Mouse (Mus musculus): ENCODE measurements at regions not wholly inside any gene's neighbourhood (a gene's known extent, or its start where the extent isn't known, plus 50 kb on each side); places are given as distances from the start of the nearest gene placed in this dataset.

DNA sequence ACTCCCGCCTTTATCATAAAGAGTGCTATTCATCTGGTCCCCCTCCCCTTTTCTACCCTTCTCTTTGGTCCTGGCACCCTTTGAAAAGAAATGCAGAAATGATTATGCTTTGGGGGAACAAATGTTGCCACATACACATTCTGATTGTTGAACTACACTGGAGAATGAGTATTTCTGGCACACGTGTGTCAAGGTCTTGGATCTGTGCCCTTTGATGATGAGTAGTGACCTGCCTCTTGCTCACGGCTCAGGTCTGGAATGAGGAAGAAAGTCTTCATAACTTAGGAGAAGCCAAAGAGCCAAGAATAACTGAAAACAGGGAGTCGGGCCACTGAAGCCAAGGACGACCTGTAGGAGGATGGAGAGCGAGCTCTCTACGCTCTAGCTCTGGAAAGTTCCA lies 187.3 kb upstream of the Runx1 start:
- ATAC-seq (replicated peaks; ENCODE audit: low FRiP score, low TSS enrichment, poor library complexity, severe bottlenecking) = no peak

DNA sequence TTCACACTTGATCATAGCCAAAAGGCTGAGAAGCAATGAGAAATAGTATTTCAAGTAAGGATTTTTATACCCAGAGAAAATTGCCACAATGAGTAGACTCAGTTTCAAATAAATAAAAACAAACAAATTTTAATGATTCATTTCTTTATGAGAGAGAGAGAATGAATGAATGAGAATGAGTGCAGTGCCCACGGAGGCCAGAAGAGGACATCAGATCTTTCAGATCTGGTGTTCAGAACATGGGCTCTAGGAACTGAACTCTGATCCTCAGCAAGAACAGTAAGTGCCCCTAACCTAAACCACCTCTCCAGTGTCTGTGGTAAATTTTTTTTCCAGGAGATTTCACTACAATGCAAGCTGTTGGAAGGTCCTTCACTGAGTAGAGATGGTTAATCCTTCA lies 185.5 kb upstream of the Runx1 start:
- no peak for ATAC-seq (replicated peaks; ENCODE audit: low FRiP score, low TSS enrichment, poor library complexity, severe bottlenecking)

DNA sequence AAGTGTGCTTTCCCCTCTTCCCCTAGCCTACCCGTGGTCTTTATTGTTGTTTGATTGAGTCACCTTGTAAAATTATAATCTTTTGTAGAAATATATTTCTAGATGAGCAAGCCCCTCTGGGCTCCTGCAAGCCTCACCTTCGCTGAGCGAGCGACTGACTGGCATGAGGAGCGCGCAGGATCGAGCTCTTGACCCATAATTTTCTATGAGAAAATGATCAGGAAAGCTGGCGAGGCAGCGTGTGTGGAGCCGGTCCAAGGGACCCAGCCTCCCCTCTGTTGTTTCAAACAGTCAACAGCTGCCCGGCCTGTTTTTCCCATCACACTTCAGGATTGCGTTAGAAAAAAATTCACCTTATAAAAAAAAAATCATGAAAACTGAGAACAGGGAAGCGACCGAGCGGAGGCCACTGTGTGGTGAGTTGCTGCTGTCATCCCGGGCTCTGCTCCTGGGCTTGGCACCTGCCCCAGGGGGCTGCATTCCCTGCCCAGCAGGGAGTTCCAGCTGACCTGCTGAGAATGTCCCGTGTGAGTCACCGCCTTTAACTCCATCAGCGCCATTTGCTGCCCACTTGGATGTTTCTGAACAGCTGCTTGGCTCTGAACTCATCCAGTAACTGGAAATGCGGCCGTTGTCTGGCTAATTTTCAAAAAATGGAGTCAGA lies 180.5 kb upstream of the Runx1 start:
- no peak for ATAC-seq (replicated peaks; ENCODE audit: low FRiP score, low TSS enrichment, poor library complexity, severe bottlenecking)

- no peak for ATAC-seq (replicated peaks; ENCODE audit: low FRiP score, low TSS enrichment, poor library complexity, severe bottlenecking)
Observed at GRCm38 (mm10) chr16:93005470-93005869, 179.5 kb upstream of the Runx1 start.

GRCm38 (mm10) chr16:93003830-93004229 lies 177.9 kb upstream of the Runx1 start:
- no peak for ATAC-seq (replicated peaks; ENCODE audit: low FRiP score, low TSS enrichment, poor library complexity, severe bottlenecking)

DNA sequence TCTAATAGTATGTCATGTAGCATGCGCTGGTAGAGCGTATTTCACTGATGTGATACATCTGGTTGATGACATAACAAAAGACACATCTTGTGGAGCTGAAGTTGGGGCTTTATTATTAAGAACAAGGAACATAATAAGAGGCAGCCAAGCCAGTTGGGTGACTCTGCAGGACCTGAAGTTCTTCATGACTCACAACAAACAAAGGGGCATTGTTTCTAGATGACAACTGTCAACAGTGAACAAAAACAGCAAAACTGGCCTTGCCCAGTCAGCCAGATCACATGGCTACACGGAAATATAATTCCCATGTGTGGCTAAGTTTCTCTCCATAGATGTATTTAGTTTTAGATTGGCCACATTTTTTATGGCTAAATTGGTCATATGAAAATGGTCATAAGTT lies 172.7 kb upstream of the Runx1 start:
- ATAC-seq (replicated peaks; ENCODE audit: low FRiP score, low TSS enrichment, poor library complexity, severe bottlenecking) = no peak

- ATAC-seq (replicated peaks; ENCODE audit: low FRiP score, low TSS enrichment, poor library complexity, severe bottlenecking) = no peak
Observed at GRCm38 (mm10) chr16:92997636-92998035, 171.7 kb upstream of the Runx1 start.

DNA sequence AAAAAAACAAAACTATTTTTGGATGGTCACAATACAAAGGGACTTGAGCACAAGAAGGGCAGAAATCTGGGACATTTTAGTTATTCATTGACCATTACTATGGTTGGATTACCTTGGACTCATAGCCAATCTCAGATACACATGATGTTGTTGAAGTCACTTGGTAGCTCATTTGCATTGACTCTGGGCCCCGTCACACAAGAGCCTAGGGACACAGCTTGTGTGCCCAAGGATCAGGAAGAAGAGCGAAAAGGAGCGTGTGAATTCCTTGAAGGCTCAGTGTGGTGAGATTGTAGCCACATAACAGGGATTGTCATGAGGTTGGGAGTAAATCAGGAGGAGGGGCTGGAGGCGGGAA lies 170.0 kb upstream of the Runx1 start:
- ATAC-seq (replicated peaks; ENCODE audit: low FRiP score, low TSS enrichment, poor library complexity, severe bottlenecking) = no peak

DNA sequence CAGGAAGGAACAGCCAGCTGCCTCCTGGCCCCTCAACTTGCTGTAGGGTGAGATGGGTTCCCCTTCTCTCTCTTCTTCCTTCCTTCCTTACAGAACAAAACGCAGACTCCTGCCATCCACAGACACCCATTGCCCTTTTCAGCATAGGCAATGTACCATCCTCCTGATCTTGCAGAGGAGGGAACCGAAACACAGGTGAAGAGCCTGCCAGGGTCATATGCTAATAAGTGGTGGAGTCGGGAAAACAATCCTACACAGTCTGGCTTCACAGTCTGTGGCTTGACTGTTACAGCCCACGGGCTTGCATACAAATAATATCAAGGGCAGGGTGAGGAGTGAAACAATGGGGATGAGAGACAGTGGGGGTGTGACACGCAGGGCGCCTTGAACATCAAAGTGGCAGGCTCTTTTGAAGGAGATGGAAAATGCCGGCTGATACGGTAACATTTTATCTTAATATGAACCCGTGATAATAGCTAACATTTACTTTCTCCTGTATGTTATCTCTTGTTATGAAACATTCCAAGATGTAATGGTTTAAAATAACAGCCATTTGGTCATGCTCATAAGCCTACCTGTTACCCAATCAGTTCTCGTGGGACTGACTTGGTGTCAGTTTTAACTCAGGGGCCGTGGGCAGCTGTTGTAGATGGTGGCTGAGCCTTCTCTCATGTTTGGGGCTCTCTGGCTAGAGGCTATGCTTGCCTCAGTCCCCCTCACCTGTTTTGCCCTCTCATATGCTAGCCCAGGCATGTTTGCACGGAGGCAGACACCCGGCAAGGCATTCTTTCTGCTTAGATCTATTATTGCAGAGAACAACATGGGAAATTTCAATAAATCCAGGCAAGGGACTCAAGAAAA lies 169.4 kb upstream of the Runx1 start:
- no peak for ATAC-seq (replicated peaks; ENCODE audit: low FRiP score, low TSS enrichment, poor library complexity, severe bottlenecking)

GRCm38 (mm10) chr16:92992876-92993275 lies 166.9 kb upstream of the Runx1 start:
- ATAC-seq (replicated peaks; ENCODE audit: low FRiP score, low TSS enrichment, poor library complexity, severe bottlenecking) = no peak

- ATAC-seq (replicated peaks; ENCODE audit: low FRiP score, low TSS enrichment, poor library complexity, severe bottlenecking) = no peak
Observed at GRCm38 (mm10) chr16:92991405-92991804, 165.5 kb upstream of the Runx1 start.

DNA sequence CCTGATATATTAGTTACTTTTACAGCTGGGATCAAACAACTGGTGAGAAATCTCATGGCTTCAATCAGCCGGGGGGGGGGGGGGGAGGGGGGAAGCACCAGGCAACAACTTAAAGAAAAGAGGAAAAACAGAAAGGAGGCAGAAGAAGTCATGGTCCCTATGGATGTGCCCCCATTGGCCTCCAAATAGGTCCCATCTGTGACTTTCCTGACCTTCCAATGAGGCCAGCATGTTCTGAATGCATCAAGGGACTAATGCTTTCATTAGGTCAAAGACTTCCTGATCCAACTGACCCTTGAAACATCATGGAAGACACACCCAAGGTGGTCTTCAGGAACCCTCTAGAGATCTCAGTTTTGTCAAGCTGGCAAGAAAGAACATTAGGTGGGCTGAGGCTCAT lies 162.5 kb upstream of the Runx1 start:
- ATAC-seq (replicated peaks; ENCODE audit: low FRiP score, low TSS enrichment, poor library complexity, severe bottlenecking) = no peak

DNA sequence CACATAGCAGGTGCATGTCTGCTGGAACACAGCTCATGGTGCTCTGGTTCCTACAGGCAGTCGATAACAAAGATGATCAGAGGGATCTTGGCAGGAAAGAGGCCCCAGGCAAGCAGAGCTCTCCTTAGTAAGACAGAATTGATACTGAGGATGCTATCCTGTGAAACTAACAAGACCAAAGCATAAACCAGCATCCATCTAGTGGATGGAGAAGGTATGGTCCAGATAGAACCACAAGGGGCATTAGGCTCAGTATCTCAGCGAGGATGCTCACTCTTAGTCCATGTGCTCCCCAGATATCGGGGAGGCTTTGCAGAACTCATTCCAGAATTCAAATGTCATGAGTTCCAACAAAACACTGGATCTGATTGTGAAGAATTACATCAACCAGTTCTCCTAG lies 162.1 kb upstream of the Runx1 start:
- ATAC-seq (replicated peaks; ENCODE audit: low FRiP score, low TSS enrichment, poor library complexity, severe bottlenecking) = no peak

- no peak for ATAC-seq (replicated peaks; ENCODE audit: low FRiP score, low TSS enrichment, poor library complexity, severe bottlenecking)
Observed at GRCm38 (mm10) chr16:92985768-92986167, 159.8 kb upstream of the Runx1 start.

DNA sequence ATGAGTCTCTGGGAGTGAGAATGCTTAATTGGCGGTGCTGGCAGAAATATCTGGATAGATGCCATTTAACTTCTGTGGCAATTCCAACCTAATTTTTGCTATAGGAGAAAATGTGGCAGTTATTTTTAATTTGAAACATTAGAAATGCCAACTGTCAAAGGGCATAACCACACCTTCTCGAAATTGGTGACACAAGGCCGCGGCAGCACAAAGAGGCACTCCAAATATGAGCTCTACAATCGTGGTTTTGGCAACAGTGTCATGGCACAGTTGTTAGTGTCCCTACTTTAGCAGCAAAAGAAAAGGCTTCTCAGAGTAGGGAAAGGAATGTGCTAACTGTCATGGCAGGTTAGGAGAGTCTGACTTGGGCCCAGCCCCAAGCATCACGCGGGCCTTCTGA lies 157.0 kb upstream of the Runx1 start:
- no peak for ATAC-seq (replicated peaks; ENCODE audit: low FRiP score, low TSS enrichment, poor library complexity, severe bottlenecking)

- no peak for ATAC-seq (replicated peaks; ENCODE audit: low FRiP score, low TSS enrichment, poor library complexity, severe bottlenecking)
Observed at GRCm38 (mm10) chr16:92979620-92980330, 153.8 kb upstream of the Runx1 start.

- ATAC-seq (replicated peaks; ENCODE audit: low FRiP score, low TSS enrichment, poor library complexity, severe bottlenecking) = no peak
Observed at GRCm38 (mm10) chr16:92976097-92976496, 150.1 kb upstream of the Runx1 start.

GRCm38 (mm10) chr16:92975090-92975489 lies 149.1 kb upstream of the Runx1 start:
- no peak for ATAC-seq (replicated peaks; ENCODE audit: low FRiP score, low TSS enrichment, poor library complexity, severe bottlenecking)

- ATAC-seq (replicated peaks; ENCODE audit: low FRiP score, low TSS enrichment, poor library complexity, severe bottlenecking) = no peak
Observed at GRCm38 (mm10) chr16:92972681-92973080, 146.7 kb upstream of the Runx1 start.

DNA sequence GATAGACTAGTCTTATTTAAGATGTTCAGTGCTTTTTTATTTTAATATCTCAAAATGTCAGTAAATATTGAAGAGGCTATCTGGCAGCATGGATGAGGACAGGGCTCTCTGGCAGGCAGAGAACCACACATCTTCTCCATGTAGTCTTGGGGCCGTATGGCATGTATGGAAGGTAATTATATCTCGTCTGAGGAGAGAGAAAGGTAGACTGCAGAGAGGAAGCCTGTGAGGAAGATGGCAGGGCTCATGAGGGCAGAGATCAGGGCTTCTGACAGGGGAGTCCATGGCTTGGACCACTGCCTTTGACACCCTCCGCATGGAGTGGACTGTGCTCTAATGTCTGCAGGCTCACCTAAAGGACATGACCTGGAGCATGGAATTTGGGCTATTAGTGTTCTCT lies 146.0 kb upstream of the Runx1 start:
- no peak for ATAC-seq (replicated peaks; ENCODE audit: low FRiP score, low TSS enrichment, poor library complexity, severe bottlenecking)

GRCm38 (mm10) chr16:92970587-92970986 lies 144.6 kb upstream of the Runx1 start:
- no peak for ATAC-seq (replicated peaks; ENCODE audit: low FRiP score, low TSS enrichment, poor library complexity, severe bottlenecking)
